ENCODE assay signal across 1 mouse cellular context in genomic region chr8:111298011-111298410, GRCm38 (mm10).
TF ChIP-seq lines count a peak whose summit lies in the region.

No protein-coding gene starts in this region.

TF ChIP-seq in CH12.LX, 34 proteins besides CTCF, POLR2A, EP300 and RAD21 (continued from another document):
- no peak for TF ChIP-seq JUND (conservative IDR thresholded peaks at IDR 0.05; ENCODE audit: low read depth, low read length)
- no peak for TF ChIP-seq ZNF384 (IDR thresholded peaks at IDR 0.05; ENCODE audit: low read depth, low read length)
- TF ChIP-seq SMC3 (IDR thresholded peaks at IDR 0.05; ENCODE audit: low read depth, low read length) = no peak
- TF ChIP-seq KAT2A (IDR thresholded peaks at IDR 0.05; ENCODE audit: insufficient replicate concordance, low read length) = no peak
- no peak for TF ChIP-seq IRF4 (IDR thresholded peaks at IDR 0.05; ENCODE audit: low read depth, low read length)
- no peak for TF ChIP-seq E2F4 (IDR thresholded peaks at IDR 0.05; ENCODE audit: insufficient replicate concordance, low read depth, low read length)
- no peak for TF ChIP-seq PAX5 (IDR thresholded peaks at IDR 0.05; ENCODE audit: low read length)
- no peak for TF ChIP-seq CHD2 (IDR thresholded peaks at IDR 0.05; ENCODE audit: low read length)
- TF ChIP-seq USF1 (IDR thresholded peaks at IDR 0.05; ENCODE audit: low read depth, low read length) = no peak
